Mouse (Mus musculus) left cerebral cortex, postnatal 10 days (tissue): ENCODE data around the gene Nppc. TPM values are rescaled to one million over a fixed set of nuclear protein-coding genes. Genes with fewer than 3 reads are reported as not detected.
A peak's percentile ranks its signal among the peaks of the same experiment; 100 is the strongest.

Experiments used
- DNase-seq, 2 experiments: peaks; one replicate each; pipeline ENCODE4 v3.0.0; 2021 to 2022; ENCODE audit warnings: low spot score in 2 of 2, mixed read lengths in 1 of 2; ENCODE audit errors: extremely low spot score in 1 of 2
- intact Hi-C: fragments of 180-260 bp; cut with DNase I; formaldehyde crosslinking; loops from one replicate; pipeline ENCODE4 v1.15.1; 2025
- total RNA-seq, 2 experiments: library from RNA; stranded (reverse); gene quantifications; 2 replicates each; pipeline ENCODE4 v1.2.3; 2021

The Nppc gene
- 10 to 100 TPM; 12.5 to 17.0 TPM for total RNA-seq

DNA sequence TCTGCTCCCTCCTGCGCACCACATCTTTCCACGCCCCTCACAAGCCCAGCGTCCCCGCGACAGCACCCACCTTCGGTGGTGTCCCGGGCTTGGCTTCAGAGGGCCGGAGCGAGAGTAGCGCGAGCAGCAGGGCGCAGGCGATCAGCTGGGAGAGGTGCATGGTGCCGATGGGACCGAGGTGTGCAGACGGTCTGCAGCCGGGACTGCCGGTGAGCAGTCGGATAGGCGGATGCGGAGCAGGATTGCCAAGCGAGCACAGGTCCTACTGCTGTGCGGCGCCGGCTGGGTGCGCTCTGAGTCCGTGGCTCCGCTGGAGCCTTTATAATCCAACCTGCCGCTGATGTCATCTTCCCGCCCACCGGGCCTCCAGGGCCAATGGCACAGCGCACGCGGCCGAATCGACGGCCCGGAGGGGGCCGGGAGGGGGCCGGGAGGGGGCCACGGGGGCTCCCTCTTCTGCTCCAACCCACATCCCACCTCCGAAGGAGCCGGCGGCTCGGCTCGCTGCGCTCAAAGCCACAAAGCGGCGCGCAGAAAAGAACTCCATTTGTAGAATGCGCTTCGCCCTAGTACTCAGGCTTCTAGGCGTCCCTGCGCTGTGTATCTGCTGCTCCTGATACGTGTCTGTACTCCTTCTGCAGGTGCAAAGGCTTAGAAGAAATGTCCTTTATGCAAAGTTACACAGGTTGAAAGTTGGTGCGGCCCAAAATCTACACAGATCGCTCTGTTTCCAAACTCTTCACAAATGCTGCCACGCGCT, at the start of gene Nppc:
TSS of gene Nppc (minus strand) at position 293 of the 760 bp plus-strand sequence.
- DNase-seq = peak; percentile 72 to 83
- intact Hi-C loops = loop anchor here (1.0 kb wide), 1 partner anchor 372 kb away; no protein-coding TSS in a partner anchor

DNA sequence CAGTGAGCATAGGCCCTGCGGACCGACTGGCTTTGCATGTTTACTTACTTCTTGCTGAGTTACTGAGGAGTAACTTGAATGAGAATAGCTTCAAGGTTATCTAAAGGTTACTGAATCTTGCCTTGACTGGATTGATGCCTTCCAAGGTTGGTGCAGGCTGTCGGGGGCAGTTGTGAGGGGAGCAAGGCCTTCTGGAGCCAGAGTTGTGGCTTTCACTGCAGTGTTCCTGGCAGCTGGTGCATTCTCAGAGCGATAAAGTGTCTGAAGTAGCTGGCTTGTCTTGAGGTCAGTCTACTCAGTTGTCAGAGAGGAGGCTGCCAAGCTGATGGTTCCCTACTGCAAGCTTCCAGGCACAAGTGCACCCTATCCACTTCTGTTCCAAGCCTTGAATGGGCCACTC, 49.0 kb upstream of the Nppc start:
- DNase-seq = no peak
- intact Hi-C loops = no loop called here

DNA sequence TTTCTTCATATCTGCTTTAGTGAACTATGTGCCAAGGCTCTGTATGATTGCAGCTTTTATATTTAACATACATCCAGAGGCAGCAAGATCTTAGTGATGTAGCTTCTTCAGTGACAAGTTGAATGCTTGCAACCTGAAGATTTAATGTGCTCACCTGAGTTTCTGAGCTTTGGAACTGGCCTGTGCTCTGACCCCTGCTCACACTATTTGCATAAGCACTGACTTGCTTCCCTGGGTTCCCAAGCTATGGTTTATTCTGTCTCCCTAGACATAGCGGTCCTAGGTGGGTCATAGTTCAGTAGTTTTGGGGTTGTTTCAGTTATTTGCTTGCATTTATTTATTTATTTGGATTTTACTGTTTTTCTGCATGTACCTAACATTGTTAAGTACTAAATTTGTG, 47.8 kb upstream of the Nppc start:
- no peak for DNase-seq
- intact Hi-C loops = no loop called here

DNA sequence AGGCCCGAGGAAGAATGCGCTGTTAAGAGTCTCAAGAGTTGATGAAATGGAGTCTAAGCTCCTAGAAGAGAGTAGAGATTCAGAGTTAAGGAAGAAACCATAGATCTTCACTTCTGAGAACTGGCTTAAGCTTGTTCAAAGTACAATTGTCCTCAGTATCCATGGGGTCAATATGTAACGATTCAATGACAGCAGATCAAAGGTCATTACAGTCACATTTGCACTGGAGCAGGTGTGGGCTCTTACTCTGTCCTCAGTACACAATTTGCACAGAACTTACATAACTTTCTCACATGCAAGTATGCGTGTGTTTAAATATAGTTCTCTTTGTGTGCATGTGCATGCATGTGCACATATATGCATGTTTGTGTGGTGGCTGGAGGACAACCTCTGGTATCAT, 42.7 kb upstream of the Nppc start:
- intact Hi-C loops = no loop called here
- no peak for DNase-seq

DNA sequence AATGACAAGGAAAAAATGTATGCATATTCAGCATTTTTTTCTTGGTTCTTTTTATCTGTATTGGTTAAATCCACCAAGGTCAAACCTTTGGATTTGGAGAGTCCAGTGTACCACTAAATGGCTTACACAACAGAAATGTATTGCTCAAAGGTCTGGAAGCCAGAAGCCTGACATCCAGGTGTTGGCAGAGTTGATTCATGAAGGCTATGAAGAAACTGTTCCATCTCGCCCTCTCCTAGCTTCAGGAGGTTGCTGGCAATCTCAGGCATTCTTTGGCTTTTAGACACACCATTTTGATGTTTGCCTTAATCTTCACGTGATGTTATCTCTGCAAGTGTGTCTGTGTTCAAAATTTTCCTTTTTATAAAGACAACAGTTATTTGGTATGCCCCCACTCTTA, 41.7 kb upstream of the Nppc start:
- no peak for DNase-seq
- intact Hi-C loops = no loop called here

DNA sequence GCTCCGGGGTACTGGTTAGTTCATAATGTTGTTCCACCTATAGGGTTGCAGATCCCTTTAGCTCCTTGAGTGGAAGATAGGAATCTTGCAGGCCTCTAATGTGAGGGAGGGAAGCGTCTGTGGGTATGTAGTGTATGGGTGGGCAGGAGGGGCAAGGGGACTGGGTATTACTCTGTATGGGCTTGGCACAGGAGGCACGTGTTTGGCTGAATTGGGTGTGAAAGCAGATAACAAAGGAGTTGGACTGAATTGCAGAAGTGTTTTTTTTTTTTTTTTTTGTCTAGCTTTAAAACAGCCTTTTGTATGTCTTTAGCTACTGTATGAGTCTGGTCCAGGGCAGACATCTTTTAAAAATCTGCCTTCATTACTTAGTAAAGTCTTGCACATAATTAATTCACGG, 39.2 kb upstream of the Nppc start:
- no peak for DNase-seq
- intact Hi-C loops = no loop called here

DNA sequence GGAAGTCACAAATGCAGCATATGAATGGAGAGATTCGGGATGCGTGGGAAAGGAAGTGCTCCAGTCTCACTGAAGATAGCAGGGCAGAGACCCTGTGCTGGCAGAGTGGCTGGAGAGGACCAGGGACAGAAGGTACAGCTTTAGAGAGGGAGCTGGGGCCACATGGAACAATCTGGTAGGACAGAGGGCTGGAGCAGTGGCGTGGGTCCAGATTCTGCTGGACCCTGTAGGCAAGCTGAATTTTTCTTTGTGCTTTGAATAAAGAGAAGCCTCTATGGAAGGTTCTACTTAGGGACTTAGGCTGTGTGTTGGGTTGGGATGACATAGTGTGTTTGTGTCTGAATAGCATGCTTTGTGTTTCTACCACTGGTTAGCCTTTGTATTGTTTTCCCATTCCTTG, 35.1 kb upstream of the Nppc start:
- intact Hi-C loops = no loop called here
- no peak for DNase-seq

DNA sequence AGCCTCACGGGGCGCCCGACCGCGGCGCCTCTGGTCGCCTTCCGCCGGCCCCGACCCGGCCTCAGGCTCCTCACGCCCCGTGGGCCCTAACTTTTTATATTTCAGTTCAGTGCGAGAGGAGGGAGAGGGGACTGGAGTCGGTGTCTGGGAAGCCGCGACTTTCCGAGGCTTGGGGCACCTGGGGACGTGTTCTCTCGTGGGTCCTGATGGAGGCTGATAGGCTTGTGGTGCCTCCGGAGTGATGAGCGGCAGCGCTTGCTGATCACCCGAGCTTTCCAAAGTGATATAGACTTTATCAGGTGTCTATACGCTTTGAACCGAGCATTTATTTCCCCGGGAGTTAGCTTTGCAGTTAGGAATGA, 33.6 kb upstream of the Nppc start:
- no peak for DNase-seq
- intact Hi-C loops = no loop called here

DNA sequence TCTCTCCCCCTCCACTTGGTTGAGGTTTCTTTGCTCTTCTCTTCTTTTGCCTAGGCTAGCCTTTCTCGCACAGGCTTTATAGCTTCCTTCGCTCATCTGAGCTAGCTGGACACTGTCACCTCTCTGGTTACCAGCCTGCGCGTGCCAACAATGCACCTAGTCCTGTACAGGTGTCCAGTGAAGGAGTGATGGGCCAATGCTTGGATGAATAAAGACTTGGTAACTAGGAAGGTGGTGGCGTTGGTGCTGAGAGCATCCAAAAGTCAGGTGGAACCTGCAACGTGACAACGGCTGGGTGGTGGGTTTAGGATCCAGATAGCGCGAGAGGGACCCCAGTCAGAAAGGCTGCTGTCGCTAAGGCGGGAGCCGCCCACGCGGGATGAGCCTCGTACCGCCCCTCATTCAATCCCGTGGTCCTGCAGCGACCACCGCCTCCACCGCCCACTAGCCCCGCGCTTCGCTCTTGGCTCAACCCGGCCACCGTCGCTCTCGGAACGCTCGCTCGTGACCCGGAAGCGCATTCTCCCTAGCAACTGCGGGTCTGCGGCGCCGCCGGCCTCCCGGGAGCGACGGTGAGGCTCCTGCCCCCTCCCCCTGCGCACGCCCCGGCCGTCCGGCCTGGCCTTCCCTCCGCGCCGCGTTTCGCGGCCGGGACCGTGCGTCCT, 33.1 kb upstream of the Nppc start, which contains the start of gene Dis3l2:
TSS of gene Dis3l2 (plus strand) at position 509 of the 665 bp plus-strand sequence.
- intact Hi-C loops = no loop called here
- DNase-seq = peak; percentile 84 to 93

DNA sequence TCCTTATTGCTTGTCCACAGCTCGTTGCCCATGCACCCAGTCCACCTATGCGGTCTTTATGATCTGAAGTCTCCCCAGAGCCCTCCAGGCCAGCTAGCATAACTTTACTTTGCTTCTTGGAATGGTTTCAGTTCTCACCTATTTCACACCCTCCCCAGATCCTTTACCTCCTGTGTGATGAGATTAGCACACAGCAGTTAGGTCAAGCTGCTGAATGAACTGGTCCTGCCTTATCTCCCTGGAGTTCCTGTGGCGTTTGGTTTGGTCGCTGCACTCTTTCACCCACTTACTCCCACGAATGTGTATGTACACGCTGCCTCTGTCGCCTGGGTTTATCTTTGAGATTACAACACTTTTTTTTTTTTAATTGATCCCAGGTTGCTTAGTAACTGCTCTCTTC, 30.0 kb upstream of the Nppc start:
- intact Hi-C loops = no loop called here
- no peak for DNase-seq

DNA sequence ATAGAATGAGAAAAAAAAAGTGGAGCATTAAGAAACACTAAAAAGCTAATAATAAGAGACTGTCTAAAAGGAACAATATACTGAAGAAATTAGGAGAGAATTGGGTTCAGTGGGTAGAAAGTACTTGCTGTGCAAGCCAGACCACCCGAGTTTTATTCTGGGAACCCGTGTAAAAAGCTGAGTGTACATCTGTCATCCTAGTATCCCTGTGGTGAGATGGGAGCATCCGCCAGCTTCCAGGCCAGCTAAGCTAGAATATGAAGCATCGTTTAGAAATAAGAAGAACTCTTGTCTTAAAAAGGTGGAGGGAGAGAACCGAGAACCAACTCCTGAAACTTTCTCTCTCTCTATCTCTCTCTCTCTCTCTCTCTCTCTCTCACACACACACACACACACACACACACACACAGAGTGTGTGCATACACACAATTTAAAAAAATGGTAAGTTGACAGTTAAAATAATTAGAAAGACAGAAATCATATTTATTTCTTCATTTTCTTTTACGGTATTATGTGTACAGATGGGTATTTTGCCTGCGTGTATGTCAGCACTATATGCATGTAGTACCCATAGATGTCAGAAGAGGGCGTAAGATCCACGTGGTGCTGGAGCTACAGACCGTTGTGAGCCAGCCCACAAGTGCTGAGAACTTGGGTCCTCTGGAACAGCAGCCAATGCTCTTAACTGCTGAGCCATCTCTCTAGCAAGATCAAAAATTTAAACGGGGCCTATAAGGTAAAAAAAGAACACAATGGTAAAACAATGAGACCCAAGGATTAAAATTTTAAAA, 29.2 kb upstream of the Nppc start:
- intact Hi-C loops = no loop called here
- no peak for DNase-seq

DNA sequence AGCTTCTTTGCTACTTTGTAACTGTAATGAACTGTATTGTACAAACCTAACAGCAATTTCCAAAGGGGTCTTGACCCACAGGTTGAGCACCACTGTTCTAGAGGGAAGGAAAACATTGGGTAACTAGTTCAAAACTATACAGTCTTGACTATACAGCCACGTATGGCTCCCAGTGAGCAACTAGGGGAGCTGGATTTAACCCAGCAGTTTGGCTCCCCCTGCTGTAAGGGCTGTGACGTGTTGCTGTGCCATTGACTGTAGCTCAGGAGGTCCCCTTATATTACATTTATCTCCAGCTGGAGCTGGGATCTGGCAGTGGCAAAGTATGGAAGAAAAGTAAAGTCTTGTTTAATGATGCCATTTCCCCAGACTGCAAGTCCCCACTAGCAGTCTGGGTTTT, 28.4 kb upstream of the Nppc start:
- intact Hi-C loops = no loop called here
- DNase-seq = no peak

DNA sequence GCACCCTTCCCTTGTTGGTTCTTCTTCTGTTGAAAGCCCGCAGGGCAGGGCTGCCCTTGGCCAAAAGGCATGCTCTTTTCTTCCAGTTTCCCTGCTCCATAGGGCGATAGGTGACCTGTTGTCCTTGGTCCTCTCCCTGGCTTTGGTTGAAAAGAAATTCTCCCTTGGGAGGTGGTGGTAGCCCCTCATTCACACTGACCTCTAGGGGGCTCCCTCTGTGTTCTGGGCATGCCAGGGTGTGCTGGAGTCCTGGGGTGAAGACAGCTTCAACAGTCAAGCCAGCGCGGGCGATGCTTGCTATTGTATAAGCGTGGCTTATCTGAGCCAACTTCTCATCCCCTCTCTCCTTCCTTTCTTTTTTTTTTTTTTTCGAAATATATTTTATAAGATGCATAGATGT, 26.6 kb upstream of the Nppc start:
- intact Hi-C loops = no loop called here

DNA sequence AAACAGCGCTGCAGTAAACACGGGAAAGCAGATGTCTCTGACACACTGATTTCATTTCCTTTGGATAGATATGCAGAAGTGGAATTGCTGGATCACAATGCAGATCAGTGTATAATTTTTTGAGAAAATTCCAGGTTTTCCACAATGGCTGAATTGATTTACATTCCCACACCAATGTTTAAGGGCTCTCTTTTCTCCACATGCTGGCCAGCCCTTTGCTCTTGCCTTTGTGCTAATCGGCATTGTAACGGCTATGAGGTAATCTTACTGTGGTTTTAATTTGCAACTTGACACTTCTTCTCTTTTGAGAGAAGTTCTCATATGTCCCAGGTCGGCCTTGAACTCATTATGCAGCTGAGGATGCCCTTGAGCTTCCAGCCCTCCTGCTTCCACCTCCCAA, 20.7 kb upstream of the Nppc start:
- no peak for DNase-seq
- intact Hi-C loops = no loop called here

More for the DNA sequence above, 26.6 kb upstream of the Nppc start:
- no peak for DNase-seq

DNA sequence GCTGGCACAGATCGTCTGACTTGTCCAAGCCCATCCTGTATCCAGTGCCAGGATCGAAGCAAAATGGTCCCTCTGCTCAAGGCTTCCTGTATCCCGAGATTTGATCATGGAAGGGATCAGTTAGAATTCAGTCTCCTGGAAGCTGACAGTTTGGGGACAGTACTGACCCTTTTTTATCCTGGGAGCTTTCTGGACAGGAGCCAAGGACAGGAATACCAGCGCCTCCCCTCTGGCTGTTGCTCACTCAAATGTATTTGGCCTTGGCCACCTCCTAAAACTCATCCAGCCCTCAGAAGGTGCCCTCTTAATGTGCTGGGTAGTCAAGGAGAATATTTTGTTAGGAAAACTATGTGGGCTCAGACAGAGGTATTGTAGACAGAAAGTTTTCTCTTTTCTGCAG, 16.9 kb upstream of the Nppc start:
- no peak for DNase-seq
- intact Hi-C loops = no loop called here

DNA sequence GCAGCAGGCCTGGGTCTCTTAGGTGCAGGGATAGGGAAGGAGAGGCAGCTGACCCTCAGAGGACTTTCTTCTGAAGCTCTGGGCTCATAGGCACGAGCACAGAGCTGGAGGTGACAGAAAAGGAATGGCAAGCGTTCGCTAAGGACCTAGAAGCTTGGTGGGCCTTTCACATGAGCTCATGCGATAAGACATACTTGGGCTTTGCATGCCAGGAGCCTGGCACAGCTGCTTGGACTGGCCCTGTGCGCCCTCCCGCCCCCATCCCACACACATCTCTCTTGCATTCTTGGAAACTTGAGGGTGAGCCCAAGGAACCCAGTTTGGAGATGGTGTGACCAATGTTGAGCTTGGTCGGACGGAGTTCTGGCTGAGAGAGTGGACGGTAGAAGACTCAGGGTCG, 8.3 kb upstream of the Nppc start:
- no peak for DNase-seq
- intact Hi-C loops = no loop called here

DNA sequence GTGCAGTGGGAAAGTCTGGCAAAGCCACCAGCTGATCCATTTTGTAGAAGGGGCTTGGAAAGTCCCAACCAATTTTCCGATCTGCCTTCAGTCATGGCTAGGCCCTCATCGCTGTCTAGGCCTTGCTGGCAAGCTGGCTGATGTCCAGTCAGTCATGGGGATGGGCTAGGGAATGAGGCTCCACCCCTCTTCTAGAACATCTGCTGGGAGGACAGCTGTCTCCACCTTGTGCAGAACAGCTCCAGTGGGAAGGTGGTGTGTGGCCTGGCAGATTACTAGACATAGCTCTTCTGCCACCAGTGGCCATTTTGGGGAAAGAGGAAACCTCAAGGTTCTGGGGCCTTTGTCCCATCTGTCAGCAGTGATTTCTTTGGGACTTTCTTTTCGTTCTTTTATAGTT, 7.3 kb upstream of the Nppc start:
- intact Hi-C loops = no loop called here
- no peak for DNase-seq

DNA sequence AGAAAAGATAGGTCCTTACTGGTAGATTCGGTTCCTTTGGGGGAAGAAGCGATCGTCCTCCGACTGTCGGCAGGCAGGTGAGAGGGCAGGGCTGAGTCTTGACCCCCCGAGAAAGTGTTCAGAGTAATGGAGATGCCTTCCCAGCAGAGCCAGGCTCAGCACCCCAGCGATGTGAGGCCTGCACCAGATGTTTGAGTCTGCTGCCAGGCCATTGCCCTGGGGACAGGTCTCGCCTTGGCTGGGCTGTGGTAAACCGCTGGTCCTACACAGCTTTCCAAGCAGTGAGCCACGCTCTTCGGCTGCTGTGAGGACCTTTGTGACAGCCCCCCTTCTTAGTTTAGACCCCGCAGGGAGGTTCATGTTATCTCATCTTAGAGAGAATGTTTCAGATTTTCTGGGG, 4.8 kb upstream of the Nppc start:
- no peak for DNase-seq
- intact Hi-C loops = no loop called here

DNA sequence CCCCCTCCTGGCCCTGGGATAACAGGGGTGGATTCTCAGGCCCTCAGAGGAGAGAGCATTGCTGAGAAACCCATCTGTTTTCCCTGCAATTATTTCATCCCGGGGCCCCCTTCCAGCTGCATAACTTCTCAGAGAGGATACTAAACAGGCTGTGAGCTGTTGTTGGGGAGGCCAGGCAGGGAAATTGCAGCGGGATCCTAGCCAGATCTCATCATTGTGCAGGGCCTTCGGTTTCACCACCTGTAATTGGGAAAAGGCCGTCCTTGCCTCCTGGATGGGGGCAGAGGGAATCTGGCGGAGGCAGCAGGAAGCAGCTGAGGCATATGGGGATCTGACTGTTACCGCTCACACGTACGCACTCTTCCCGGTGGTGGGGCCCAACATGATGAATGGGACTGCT, 4.0 kb upstream of the Nppc start:
- intact Hi-C loops = no loop called here
- DNase-seq = no peak
